Mouse (Mus musculus) lung, adult 18-20 months (tissue): ENCODE data around the gene Syde1.

Experiments used
- DNase-seq, 2 experiments: peaks; one replicate each; pipeline ENCODE4 v3.0.0; 2022; ENCODE audit warnings: mixed read lengths in 2 of 2

Gene Syde1

DNA sequence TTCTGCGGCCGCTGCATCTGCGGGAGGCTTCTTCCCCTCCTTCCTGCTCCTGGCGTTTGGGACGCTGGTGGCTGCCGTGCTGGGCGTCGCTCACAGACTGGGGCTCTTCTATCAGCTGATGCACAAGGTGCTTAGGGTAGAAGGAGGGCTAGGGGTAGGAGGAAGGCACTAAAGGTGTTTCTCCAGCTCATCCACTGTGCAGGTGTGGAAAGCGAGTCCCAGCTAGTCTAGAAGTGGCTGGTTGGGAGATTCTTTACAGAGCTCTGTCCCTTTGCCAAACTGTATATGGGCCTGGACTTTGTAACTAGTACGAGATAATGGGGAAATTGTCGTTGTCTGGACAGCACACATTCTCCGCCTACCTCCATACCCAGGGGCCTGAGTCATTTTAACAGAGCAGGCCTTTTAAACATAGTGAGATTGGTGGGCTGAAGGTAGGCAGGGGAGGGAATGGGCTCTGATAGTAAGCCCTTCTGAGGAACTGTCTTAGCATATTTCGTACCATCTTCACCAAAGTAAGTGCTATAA, 16.6 kb downstream of the Syde1 start:
- DNase-seq: no peak

- DNase-seq: peak; percentile 95 to 97
These were observed 17.3 kb downstream of the Syde1 start, which contains the start of gene Ilvbl for GRCm38 (mm10) chr10:78574250-78575104. TSS of gene Ilvbl (plus strand) at chr10:78574346.

GRCm38 (mm10) chr10:78573226-78573625, 18.5 kb downstream of the Syde1 start:
- no peak for DNase-seq

- DNase-seq: no peak
These were observed 20.9 kb downstream of the Syde1 start for GRCm38 (mm10) chr10:78570897-78571296.

DNA sequence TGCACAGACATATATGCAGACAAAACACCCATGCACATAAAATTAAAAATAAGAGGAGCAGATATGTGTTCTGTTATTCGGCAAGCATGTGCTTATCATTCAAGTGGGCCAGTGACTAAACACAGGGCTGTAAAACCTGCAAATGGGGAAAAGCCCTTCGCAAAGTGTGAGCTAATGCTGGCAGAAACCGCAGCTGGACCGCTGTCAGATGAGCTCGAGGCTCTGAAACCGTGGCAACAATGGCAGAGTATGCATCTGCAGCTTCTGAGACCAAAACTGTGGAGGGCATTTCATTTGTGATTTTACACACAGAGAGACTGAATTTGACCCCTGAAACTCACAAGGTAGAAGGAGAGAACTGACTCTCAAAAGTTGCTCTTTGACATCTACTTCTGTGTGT, 21.3 kb downstream of the Syde1 start:
- DNase-seq: no peak

- no peak for DNase-seq
These were observed 22.1 kb downstream of the Syde1 start for GRCm38 (mm10) chr10:78569686-78570085.

- no peak for DNase-seq
These were observed 22.6 kb downstream of the Syde1 start for GRCm38 (mm10) chr10:78569191-78569590.

- no peak for DNase-seq
These were observed 26.7 kb downstream of the Syde1 start for GRCm38 (mm10) chr10:78565070-78565469.

GRCm38 (mm10) chr10:78540943-78541342, 50.8 kb downstream of the Syde1 start:
- DNase-seq: peak in 1 of 2 experiments; percentile 21
